Mouse (Mus musculus) naive thymus-derived CD4-positive, alpha-beta T cell, adult 2 months (primary cell): ENCODE measurements around the gene Rcan1.

Source experiments
- DNase-seq: peaks from one replicate; pipeline ENCODE4 v3.0.0-alpha.2; 2011; ENCODE audit warnings: low read depth

Rcan1 gene

GRCm38 (mm10) chr16:92399490-92400458, 70.9 kb downstream of the Rcan1 start:
- no peak for DNase-seq

DNA sequence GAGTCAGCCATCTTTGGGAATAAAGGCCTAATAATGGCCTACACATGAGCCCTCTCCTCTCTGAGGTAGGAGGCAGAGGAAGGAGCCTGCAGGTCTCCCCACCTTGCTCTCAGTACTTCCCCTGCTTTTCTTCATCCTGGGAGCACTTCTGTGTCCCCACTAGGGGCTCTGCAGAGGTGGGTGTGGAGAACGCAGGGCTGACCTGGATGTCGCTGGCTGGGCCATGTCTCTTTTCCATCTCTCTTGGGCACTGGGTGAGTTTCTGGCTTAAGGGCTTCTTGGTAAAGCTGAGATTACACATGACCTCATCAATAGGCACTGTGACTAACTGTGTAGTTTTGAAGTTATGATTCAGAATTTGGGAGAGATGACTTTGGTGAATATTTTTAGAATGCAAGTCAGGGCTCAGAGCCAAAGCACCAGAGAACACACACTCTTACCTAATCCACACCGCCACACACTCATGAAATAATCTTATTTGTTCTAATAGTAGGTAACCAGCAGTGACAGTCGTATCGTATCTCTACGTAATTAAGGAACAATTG, 72.0 kb downstream of the Rcan1 start:
- DNase-seq: no peak

DNA sequence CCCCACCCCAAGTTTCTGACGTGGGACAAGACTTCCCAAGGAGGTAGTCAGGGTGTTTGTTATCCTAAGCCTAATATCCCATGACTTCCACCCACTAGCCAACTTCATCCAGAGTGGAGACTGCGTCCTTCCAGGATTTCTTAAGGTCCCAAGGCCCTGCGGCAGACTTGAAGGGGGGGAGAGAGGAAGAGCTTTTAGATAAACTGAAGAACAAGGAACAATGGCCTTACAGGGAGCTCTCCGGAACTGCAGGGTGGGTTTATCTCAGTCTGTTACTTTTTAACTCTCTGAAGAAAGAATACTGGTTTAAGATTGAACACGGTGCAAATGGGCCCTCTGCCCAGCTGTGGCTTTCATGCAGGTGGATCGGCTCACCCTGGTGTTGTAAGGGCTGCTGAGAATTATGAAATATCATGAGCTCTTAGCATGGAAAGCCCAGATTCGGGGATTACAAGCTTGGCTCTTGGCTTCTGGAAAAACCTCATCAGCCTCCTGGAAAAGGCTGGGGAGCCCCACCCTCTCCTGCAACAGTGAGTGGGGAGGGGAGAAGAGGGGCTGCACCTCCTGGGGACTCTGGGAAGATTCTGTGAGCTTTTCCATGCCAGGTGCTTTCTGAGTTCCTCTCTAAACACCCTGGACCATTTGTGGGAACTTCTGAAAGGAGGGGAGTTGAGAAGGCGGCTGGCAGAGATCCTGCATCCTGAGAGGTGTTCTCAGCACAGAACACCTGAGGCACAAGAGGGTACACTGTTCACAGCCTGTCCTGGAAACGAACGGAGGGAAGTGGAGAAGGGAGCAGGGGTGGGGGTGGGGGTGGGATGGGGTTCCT, 72.7 kb downstream of the Rcan1 start:
- no peak for DNase-seq

DNA sequence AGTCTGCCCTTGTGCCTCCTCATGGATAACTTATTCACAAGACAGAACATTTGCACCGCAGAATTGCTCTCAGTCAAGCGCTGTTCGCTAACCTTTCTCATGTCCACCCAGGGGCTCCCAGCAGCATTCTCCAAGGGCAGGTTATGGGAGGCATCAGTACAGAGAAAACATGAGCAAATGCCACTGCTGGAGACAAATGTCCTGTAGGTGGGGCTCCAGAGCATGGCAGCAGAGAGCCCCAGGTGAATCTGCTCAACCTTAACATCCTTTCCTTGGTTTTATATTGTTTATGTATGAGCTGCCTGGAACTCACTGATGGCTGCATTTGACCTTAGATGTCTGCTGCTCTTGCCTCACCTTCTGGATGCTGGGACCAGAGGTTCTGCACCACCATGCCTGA, 76.9 kb downstream of the Rcan1 start:
- DNase-seq: no peak

GRCm38 (mm10) chr16:92387692-92388091, 83.0 kb downstream of the Rcan1 start:
- no peak for DNase-seq

DNA sequence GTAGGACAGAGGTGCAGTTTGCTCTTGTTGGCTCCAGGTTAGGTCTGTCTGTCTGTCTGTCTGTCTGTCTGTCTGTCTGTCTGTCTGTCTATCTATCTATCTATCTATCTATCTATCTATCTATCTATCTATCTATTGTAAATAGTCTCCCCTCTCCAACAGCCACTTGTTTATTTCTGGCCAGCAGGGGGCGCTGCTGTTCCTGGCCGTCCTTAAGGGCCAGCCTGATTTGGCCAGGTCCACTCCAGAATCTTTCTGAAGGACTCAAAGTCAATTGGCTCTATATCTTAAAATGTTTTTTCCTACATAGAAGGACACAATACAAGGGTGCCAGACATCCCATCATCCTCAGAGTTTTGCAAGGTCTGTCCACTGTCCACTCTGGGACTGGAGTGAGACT, 85.6 kb downstream of the Rcan1 start:
- DNase-seq: peak; percentile 55

GRCm38 (mm10) chr16:92383412-92383811, 87.3 kb downstream of the Rcan1 start:
- DNase-seq: no peak

- DNase-seq: no peak
Measured at GRCm38 (mm10) chr16:92382508-92382907, 88.2 kb downstream of the Rcan1 start.

DNA sequence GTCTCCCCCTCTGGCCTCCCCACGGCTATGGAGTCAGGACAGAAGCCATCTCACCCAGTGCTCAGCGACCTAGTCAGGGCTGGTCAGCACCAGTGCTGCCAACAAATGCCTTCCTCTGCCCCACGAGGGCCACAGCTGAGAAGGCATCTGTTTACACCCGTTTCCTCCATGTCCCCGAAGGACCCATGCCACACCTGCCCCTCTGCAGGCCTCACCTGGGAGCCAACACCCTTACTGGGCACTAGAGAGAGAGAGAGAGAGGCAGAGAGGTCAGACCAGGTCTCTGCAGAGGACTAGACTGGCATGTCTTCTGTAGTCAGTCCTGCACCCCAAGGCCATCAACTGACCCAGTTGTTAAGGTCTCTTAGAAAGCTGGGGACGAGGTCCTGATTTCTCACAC, 89.6 kb downstream of the Rcan1 start:
- DNase-seq: no peak

GRCm38 (mm10) chr16:92376976-92377375, 93.7 kb downstream of the Rcan1 start:
- no peak for DNase-seq

- no peak for DNase-seq
Measured at GRCm38 (mm10) chr16:92371623-92372022, 99.0 kb downstream of the Rcan1 start.

- DNase-seq: no peak
Measured at GRCm38 (mm10) chr16:92369260-92369659, 101.4 kb downstream of the Rcan1 start.

DNA sequence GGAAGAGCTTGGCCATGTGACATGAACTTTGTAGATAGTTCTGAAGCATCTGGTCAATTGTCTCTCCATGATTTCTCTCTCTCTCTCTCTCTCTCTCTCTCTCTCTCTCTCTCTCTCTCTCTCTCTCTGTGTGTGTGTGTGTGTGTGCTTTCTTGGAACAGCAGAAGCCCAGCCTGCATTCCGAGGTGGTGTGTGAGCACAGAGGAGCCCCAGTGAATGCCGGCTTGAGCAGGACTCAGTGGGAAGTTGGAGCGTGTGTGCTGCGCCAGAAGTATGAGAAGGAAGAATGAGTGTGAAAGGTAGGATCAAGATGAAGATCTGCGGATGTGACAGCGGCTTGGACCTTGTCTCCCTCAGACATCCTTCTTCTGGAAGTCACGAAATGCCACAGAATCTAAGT, 105.2 kb downstream of the Rcan1 start:
- no peak for DNase-seq

DNA sequence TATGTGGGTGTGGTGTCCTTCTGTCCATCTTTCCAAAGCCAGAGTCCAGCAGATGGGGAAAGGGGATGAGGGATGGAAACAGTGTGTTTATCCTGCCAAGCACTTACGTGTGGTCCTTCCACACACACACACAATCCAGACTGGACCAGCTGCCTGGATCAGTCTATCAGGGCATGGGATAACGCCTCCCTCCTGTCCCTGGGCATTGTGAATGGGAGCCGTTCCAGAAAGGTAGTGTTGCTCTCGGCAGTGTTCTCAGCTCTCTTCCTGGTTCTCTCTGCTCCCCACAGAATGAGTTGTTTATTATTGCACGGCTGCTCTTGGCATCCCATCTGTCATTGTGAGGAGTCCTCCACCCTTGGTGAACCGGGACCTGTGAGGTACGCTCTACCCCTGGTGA, 110.0 kb downstream of the Rcan1 start:
- DNase-seq: no peak

- DNase-seq: no peak
Measured at GRCm38 (mm10) chr16:92359229-92359628, 111.4 kb downstream of the Rcan1 start, which contains the start of gene Kcne1. Kcne1 (minus strand) TSS chr16:92359468.

- no peak for DNase-seq
Measured at GRCm38 (mm10) chr16:92358734-92359133, 111.9 kb downstream of the Rcan1 start.

- DNase-seq: no peak
Measured at GRCm38 (mm10) chr16:92357566-92357965, 113.1 kb downstream of the Rcan1 start.

- DNase-seq: no peak
Measured at GRCm38 (mm10) chr16:92357023-92357422, 113.6 kb downstream of the Rcan1 start.

- no peak for DNase-seq
Measured at GRCm38 (mm10) chr16:92355982-92356381, 114.7 kb downstream of the Rcan1 start.

DNA sequence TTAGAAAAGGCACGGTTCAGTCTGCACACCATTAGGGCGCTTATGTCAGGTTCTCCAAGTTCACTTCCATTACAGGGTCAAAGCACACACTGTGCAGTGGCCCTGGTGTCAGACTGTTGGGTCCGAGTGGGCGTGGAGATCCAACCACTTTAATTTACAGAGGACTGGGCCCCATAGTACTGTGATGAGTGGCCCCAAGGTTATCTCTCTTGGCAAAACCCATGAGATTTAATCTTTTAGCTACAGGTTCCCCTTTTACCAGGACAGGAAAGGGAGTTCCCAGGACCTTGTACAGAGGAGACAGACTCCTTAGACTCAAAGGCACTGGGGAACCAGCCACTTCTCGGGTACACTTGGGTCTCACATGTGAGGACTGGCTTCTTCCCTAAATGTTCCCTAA, 115.3 kb downstream of the Rcan1 start:
- DNase-seq: no peak

- DNase-seq: no peak
Measured at GRCm38 (mm10) chr16:92353897-92354296, 116.8 kb downstream of the Rcan1 start.

GRCm38 (mm10) chr16:92353295-92353694, 117.4 kb downstream of the Rcan1 start:
- no peak for DNase-seq

DNA sequence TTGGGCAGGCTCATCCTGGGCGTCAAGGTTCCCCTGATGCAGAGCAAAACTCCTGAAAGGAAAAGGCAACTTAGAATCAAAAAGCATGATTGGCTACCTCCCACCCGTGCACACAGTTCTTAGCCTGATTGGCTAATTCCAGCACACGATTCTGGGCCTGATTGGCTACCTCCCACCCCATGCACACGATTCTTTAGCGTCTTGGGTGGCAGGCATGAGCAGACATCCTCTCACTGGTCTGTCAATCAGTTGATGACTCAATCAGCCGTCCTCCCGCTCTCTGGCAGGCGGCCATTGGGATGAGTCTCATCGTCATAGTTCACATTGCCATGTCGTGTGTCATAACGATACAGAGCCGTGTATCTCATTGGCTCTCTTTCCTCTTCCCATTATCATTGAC, 121.7 kb downstream of the Rcan1 start:
- no peak for DNase-seq
